ENCODE assay signal across 8 mouse cellular contexts in the genomic region with DNA sequence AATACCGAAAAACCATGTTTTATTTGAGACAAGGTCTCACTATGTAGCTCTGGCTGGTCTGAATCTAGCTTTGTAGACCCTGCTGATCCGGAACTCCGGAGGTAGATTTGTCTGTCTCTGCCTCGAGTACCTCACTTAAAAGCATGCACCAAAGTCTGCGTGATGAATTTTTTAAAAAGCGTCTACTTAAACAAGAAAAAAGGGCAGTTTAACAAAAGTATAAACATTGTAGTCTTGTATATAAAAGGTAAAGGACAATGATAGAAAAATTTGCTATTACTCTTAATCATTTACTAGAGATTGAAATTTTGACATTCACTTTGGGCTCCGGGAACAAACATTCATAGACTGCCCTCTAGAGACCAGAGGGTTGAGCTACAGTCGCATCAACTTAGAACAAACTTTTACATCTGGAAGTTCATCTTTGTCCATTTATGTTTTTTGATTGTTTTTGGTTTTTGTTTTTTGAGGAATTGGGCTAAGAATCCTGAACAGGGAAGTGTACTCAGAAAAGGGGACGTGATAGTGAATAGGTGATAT. TPM values are rescaled to one million over a fixed set of nuclear protein-coding genes. Genes with fewer than 3 reads are reported as not detected.
DNase-seq lines count a peak whose midpoint lies in the region; ATAC-seq lines count a peak whose summit lies in the region.

No protein-coding gene starts in this region.

- DNase-seq in neural tube, embryonic 11.5 days (ENCODE audit: low spot score) = no peak
- no peak for DNase-seq in neural tube, embryonic 10.5 days (ENCODE audit: extremely low spot score, low spot score)
- DNase-seq in c-Kit-positive CD71-negative TER-119-negative erythroid progenitor cells, embryonic 14.5 days (ENCODE audit: low read depth) = peak; percentile 54
- DNase-seq in limb, embryonic 11.5 days (ENCODE audit: low spot score) = no peak
- DNase-seq in midbrain, embryonic 14.5 days = peak; percentile 80
- no peak for DNase-seq in right cerebral cortex, postnatal 10 days (ENCODE audit: low spot score in 2 of 2)
- DNase-seq in ovary, adult 18-20 months (ENCODE audit: low spot score) = no peak

- peak overlapping the region; percentile 61 for H3K4me3 ChIP-seq in neural tube, embryonic 11.5 days (ENCODE audit: low read depth, low read length)
- H3K4me3 ChIP-seq in heart, embryonic 14.5 days (ENCODE audit: control insufficient read depth in 1 of 2, insufficient read depth in 1 of 2, low read depth in 1 of 2, low read length in 2 of 2) = peak overlapping the region; percentile 54 to 59
- H3K4me3 ChIP-seq in limb, embryonic 11.5 days (ENCODE audit: low read depth, low read length) = peak overlapping the region; percentile 53
- peak overlapping the region; percentile 66 for H3K4me3 ChIP-seq in midbrain, embryonic 14.5 days (replicated peaks; ENCODE audit: low read depth, low read length)

- peaks cover 5% of the 10 kb centered on the region for H3K4me1 ChIP-seq in neural tube, embryonic 11.5 days (ENCODE audit: control insufficient read depth, insufficient read depth, low read length)
- H3K4me1 ChIP-seq in heart, embryonic 14.5 days (ENCODE audit: control insufficient read depth in 2 of 2, insufficient read depth in 2 of 2, low read length in 2 of 2) = peaks cover 2 to 7% of the 10 kb centered on the region in 2 experiments; a peak in 1 of 4 replicates
- peaks cover 3% of the 10 kb centered on the region; the same call in 1 of the 2 replicates for H3K4me1 ChIP-seq in limb, embryonic 11.5 days (ENCODE audit: control insufficient read depth, insufficient read depth, low read length)
- H3K4me1 ChIP-seq in midbrain, embryonic 14.5 days (ENCODE audit: control insufficient read depth, insufficient read depth, low read length) = peaks cover 7% of the 10 kb centered on the region; the same call in 1 of the 2 replicates

- peak overlapping the region; percentile 51 for H3K9ac ChIP-seq in neural tube, embryonic 11.5 days (ENCODE audit: low read length)
- peak overlapping the region; percentile 73 for H3K9ac ChIP-seq in heart, embryonic 14.5 days (ENCODE audit: low read length)
- H3K9ac ChIP-seq in limb, embryonic 11.5 days (ENCODE audit: low read length) = no peak overlapping the region
- H3K9ac ChIP-seq in midbrain, embryonic 14.5 days (replicated peaks; ENCODE audit: low read length) = peak overlapping the region; percentile 64

- ATAC-seq in neural tube, embryonic 11.5 days (ENCODE audit: insufficient read depth, low FRiP score, low TSS enrichment) = no peak
- no peak for ATAC-seq in heart, embryonic 14.5 days (ENCODE audit: insufficient number of reproducible peaks, insufficient read depth, low FRiP score, low read depth)
- ATAC-seq in limb, embryonic 11.5 days (ENCODE audit: insufficient number of reproducible peaks, low FRiP score, low TSS enrichment, low read depth) = no peak
- ATAC-seq in midbrain, embryonic 14.5 days (ENCODE audit: low FRiP score, low TSS enrichment) = no peak

- H3K27me3 ChIP-seq in neural tube, embryonic 11.5 days (ENCODE audit: control insufficient read depth, insufficient read depth, low read length) = no peaks in the 10 kb centered on the region
- no peaks in the 10 kb centered on the region for H3K27me3 ChIP-seq in heart, embryonic 14.5 days (ENCODE audit: control insufficient read depth, insufficient read depth, low read length)
- H3K27me3 ChIP-seq in limb, embryonic 11.5 days (ENCODE audit: control insufficient read depth, insufficient read depth, low read length) = no peaks in the 10 kb centered on the region
- H3K27me3 ChIP-seq in midbrain, embryonic 14.5 days (ENCODE audit: control insufficient read depth, insufficient read depth, low read length) = no peaks in the 10 kb centered on the region

- WGBS in neural tube, embryonic 11.5 days = 4% methylated on average over 9 of the region's 9 CpGs
- WGBS in heart, embryonic 14.5 days = 3% methylated on average over 9 of the region's 9 CpGs
- 4% methylated on average over 9 of the region's 9 CpGs for WGBS in limb, embryonic 11.5 days
- WGBS in midbrain, embryonic 14.5 days = 2% methylated on average over 9 of the region's 9 CpGs

- peak overlapping the region; percentile 91 for H3K4me2 ChIP-seq in neural tube, embryonic 11.5 days (ENCODE audit: low read depth)
- H3K4me2 ChIP-seq in heart, embryonic 14.5 days (ENCODE audit: low read length) = peak overlapping the region; percentile 79
- H3K4me2 ChIP-seq in limb, embryonic 11.5 days (ENCODE audit: low read depth, severe bottlenecking) = peak overlapping the region; percentile 90
- H3K4me2 ChIP-seq in midbrain, embryonic 14.5 days (ENCODE audit: low read length) = peak overlapping the region; percentile 92

- no peaks in the 10 kb centered on the region for H3K9me3 ChIP-seq in neural tube, embryonic 11.5 days (ENCODE audit: control insufficient read depth, low read length)
- H3K9me3 ChIP-seq in heart, embryonic 14.5 days (ENCODE audit: control insufficient read depth, low read length) = no peaks in the 10 kb centered on the region
- H3K9me3 ChIP-seq in limb, embryonic 11.5 days (ENCODE audit: control insufficient read depth, low read length) = no peaks in the 10 kb centered on the region
- no peaks in the 10 kb centered on the region for H3K9me3 ChIP-seq in midbrain, embryonic 14.5 days (ENCODE audit: control insufficient read depth, low read length)

- no peaks in the 10 kb centered on the region for H3K36me3 ChIP-seq in neural tube, embryonic 11.5 days (ENCODE audit: control insufficient read depth, insufficient read depth, low read length)
- H3K36me3 ChIP-seq in heart, embryonic 14.5 days (ENCODE audit: control insufficient read depth, insufficient read depth, low read length) = peaks cover 16% of the 10 kb centered on the region
- 0 out of 2 replicates have a peak, but pooled peaks cover 3% of the 10 kb centered on the region for H3K36me3 ChIP-seq in limb, embryonic 11.5 days (ENCODE audit: control insufficient read depth, insufficient read depth, low read length)
- peaks cover 5% of the 10 kb centered on the region for H3K36me3 ChIP-seq in midbrain, embryonic 14.5 days (ENCODE audit: control insufficient read depth, insufficient read depth, low read length)

- peak overlapping the region; percentile 67; the same call in 1 of the 2 replicates for H3K27ac ChIP-seq in neural tube, embryonic 11.5 days (ENCODE audit: low read depth, low read length)
- H3K27ac ChIP-seq in heart, embryonic 14.5 days (replicated peaks in 1 of 2; ENCODE audit: control insufficient read depth in 1 of 2, insufficient read depth in 1 of 2, low read depth in 2 of 2, low read length in 2 of 2) = peak overlapping the region; percentile 4 to 29; a peak in 2 of 4 replicates
- no peak overlapping the region for H3K27ac ChIP-seq in limb, embryonic 11.5 days (replicated peaks; ENCODE audit: low read depth, low read length)
- H3K27ac ChIP-seq in midbrain, embryonic 14.5 days (replicated peaks; ENCODE audit: low read depth, low read length) = peak overlapping the region; percentile 67; the same call in 1 of the 2 replicates

RNA-seq across cellular contexts. Expression of gene Suox, which starts 0.7 kb away (rescaled TPM):
- polyA plus RNA-seq in neural tube, embryonic 11.5 days (2014; fragmentation: Nextera tagmentation; extraction: Ambion mirVana) = 15.6 and 17.2 TPM in 2 replicates
- polyA plus RNA-seq in heart, embryonic 14.5 days (2014; fragmentation: Nextera tagmentation; extraction: Ambion mirVana) = 9.9 and 11.4 TPM in 2 replicates
- 12.2 and 12.3 TPM in 2 replicates for polyA plus RNA-seq in limb, embryonic 11.5 days (2014; fragmentation: Nextera tagmentation; extraction: Ambion mirVana)
- polyA plus RNA-seq in midbrain, embryonic 14.5 days (2014; fragmentation: Nextera tagmentation; extraction: Ambion mirVana) = 10.3 and 10.4 TPM in 2 replicates

RNA-seq across cellular contexts. Expression of gene Rab5b, which starts 21.5 kb away (rescaled TPM):
- 82.2 and 82.9 TPM in 2 replicates for polyA plus RNA-seq in neural tube, embryonic 11.5 days (2014; fragmentation: Nextera tagmentation; extraction: Ambion mirVana)
- polyA plus RNA-seq in heart, embryonic 14.5 days (2014; fragmentation: Nextera tagmentation; extraction: Ambion mirVana) = 56.7 and 58.3 TPM in 2 replicates
- polyA plus RNA-seq in limb, embryonic 11.5 days (2014; fragmentation: Nextera tagmentation; extraction: Ambion mirVana) = 62.4 and 62.5 TPM in 2 replicates
- polyA plus RNA-seq in midbrain, embryonic 14.5 days (2014; fragmentation: Nextera tagmentation; extraction: Ambion mirVana) = 80.4 and 100 TPM in 2 replicates

RNA-seq across cellular contexts. Expression of gene Ikzf4, which starts 28.7 kb away (rescaled TPM):
- polyA plus RNA-seq in neural tube, embryonic 11.5 days (2014; fragmentation: Nextera tagmentation; extraction: Ambion mirVana) = 4.2 and 5.1 TPM in 2 replicates
- polyA plus RNA-seq in heart, embryonic 14.5 days (2014; fragmentation: Nextera tagmentation; extraction: Ambion mirVana) = 1.5 and 1.8 TPM in 2 replicates
- polyA plus RNA-seq in limb, embryonic 11.5 days (2014; fragmentation: Nextera tagmentation; extraction: Ambion mirVana) = 3.2 and 3.4 TPM in 2 replicates
- 21.2 and 23.6 TPM in 2 replicates for polyA plus RNA-seq in midbrain, embryonic 14.5 days (2014; fragmentation: Nextera tagmentation; extraction: Ambion mirVana)

RNA-seq across cellular contexts. Expression of gene Pmel, which starts 29.5 kb away (rescaled TPM):
- 4.0 and 4.6 TPM in 2 replicates for polyA plus RNA-seq in neural tube, embryonic 11.5 days (2014; fragmentation: Nextera tagmentation; extraction: Ambion mirVana)
- 3.6 and 4.7 TPM in 2 replicates for polyA plus RNA-seq in heart, embryonic 14.5 days (2014; fragmentation: Nextera tagmentation; extraction: Ambion mirVana)
- 0.34 and 0.87 TPM in 2 replicates for polyA plus RNA-seq in limb, embryonic 11.5 days (2014; fragmentation: Nextera tagmentation; extraction: Ambion mirVana)
- polyA plus RNA-seq in midbrain, embryonic 14.5 days (2014; fragmentation: Nextera tagmentation; extraction: Ambion mirVana) = 0.22 and 0.38 TPM in 2 replicates

RNA-seq across cellular contexts. Expression of gene Cdk2, which starts 30.3 kb away (rescaled TPM):
- 93.9 and 99.5 TPM in 2 replicates for polyA plus RNA-seq in neural tube, embryonic 11.5 days (2014; fragmentation: Nextera tagmentation; extraction: Ambion mirVana)
- polyA plus RNA-seq in heart, embryonic 14.5 days (2014; fragmentation: Nextera tagmentation; extraction: Ambion mirVana) = 89.2 and 90.3 TPM in 2 replicates
- 151 TPM in 2 replicates for polyA plus RNA-seq in limb, embryonic 11.5 days (2014; fragmentation: Nextera tagmentation; extraction: Ambion mirVana)
- polyA plus RNA-seq in midbrain, embryonic 14.5 days (2014; fragmentation: Nextera tagmentation; extraction: Ambion mirVana) = 13.2 and 24.2 TPM in 2 replicates

Comparison
In these comparisons a context has a peak if more than half of its experiments do, and no peak if none do; other contexts are left out.
1. DNase-seq: peak in c-Kit-positive CD71-negative TER-119-negative erythroid progenitor cells, embryonic 14.5 days (single experiment) and midbrain, embryonic 14.5 days (single experiment); none in neural tube, embryonic 11.5 days (single experiment), neural tube, embryonic 10.5 days (single experiment), limb, embryonic 11.5 days (single experiment), right cerebral cortex, postnatal 10 days (0 of 2) and ovary, adult 18-20 months (single experiment).
2. Peak in every context shown above with its lines, with median percentiles within 50 percentile points of each other: H3K4me2 ChIP-seq and H3K4me3 ChIP-seq.